Mouse (Mus musculus) fat pad, adult 2 months (tissue): ENCODE results near the gene Birc3.
"Not testable (repeated sequence)": the region's sequence is repeated elsewhere in the genome, so short reads cannot be mapped to it uniquely, and the experiment has no call there.

Source experiments
- DNase-seq: peaks from one replicate; pipeline ENCODE4 v3.0.0-alpha.2; 2011; ENCODE audit warnings: low read depth, low spot score; ENCODE audit errors: extremely low read depth

Birc3 gene

DNA sequence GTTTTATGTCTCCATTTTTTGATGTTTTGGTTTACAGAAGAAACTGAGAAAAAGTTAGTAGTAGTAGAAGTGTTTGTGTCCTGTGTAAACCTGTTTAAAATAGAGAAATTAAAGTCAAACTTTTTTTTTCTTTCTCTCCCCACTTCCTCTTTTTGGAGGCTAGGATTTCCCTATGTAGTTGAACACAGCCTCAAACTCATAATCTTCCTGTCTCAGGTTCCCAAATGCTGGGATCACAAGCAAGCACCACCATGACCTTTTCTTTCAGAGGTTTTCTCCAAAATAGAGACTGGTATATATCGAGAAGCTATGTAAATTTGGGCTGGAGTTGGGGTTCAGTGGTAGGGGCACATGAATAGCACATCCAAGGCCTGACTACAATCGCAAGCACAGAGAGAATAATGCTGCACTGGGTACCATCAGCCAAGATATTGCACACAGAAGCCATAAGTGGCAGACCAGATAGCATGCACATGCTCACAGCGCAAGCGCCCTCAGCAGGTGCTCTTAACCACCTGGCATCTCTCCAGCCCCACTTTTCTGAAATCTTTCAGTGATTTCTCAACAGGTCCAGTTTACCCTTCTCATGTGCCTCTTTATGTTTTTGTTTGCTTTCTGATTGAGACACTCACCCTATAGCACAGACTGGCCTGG lies 4.0 kb downstream of the Birc3 start:
- DNase-seq: peak; percentile 75

DNA sequence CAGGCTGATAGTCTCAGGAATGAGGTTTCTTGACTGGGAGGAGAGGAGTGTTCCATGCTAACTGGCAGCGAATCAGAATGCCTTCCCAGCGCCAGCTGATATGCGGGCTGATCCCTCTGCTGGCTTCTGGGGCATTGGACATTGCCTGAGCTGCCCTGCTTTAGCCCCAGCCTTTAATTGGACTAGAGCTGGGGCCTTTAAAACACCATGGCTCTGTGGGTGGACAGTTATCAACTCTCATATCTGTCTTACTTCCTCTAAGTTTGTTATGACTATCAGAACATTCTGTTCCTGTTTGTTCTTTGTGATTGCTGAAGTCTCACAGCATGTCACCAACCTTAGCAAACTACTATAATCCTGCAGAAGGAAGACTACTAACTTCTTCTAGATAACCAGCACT lies 5.0 kb downstream of the Birc3 start:
- peak; percentile 37 for DNase-seq

DNA sequence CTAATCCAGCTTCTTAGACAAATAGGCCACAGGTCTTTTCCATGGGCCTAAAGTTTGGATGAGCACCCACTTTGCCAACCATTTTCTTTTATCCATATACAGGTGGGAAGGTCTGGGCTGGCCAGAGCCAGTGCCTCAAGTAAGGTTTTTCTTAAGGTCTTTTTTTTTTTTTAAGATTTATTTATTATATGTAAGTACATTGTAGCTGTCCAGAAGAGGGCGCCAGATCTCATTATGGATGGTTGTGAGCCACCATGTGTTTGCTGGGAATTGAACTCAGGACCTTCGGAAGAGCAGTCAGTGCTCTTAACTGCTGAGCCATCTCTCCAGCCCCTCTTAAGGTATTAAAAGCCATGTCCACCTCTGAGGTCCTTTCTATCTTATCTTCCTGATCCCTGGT lies 6.0 kb downstream of the Birc3 start:
- not testable (repeated sequence) for DNase-seq

GRCm38 (mm10) chr9:7860976-7861375 lies 12.0 kb downstream of the Birc3 start:
- DNase-seq: no peak

- no peak for DNase-seq
Measured at GRCm38 (mm10) chr9:7855912-7856311, 17.1 kb downstream of the Birc3 start.

DNA sequence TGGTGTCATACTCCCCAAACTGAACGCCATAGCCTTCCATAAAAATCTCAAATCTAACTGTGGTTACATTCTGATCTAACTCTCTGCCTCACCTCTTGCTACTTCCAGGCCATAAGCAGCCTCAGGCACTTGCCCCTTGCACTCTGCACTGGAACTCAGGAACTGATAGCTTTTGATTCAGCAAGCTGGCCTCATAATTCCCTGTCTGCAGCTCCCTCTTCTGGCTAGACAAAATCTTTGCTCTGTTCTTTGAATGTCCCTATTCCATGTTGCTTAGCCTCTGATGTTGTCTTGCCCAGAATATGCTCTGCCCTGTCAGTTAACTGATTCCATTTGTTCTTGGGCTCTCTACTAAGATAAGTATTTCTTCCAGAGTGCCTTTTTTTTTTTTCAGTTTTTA lies 17.6 kb downstream of the Birc3 start:
- DNase-seq: no peak

GRCm38 (mm10) chr9:7854196-7854595 lies 18.8 kb downstream of the Birc3 start:
- DNase-seq: not testable (repeated sequence)

GRCm38 (mm10) chr9:7852346-7853230 lies 20.4 kb downstream of the Birc3 start:
- no peak for DNase-seq

- DNase-seq: no peak
Measured at GRCm38 (mm10) chr9:7851841-7852240, 21.1 kb downstream of the Birc3 start.

DNA sequence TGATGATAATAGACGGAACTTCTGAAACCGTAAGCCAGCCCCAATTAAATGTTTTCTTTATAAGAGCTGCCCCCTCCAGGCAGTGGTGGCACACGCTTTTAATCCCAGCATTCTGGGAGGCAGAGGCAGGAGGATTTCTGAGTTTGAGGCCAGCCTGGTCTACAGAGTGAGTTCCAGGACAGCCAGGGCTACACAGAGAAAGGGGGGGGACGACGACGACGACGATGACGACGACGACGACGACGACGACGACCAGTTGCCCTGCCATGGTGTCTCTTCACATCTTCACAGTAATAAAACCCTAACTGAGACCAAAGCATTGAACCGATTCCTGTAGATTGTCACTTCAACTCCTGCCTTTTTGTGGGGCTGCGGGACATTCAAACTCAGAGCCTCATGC lies 24.8 kb downstream of the Birc3 start:
- DNase-seq: no peak

- no peak for DNase-seq
Measured at GRCm38 (mm10) chr9:7846667-7847199, 26.3 kb downstream of the Birc3 start.

GRCm38 (mm10) chr9:7845216-7845895 lies 27.6 kb downstream of the Birc3 start:
- DNase-seq: no peak

DNA sequence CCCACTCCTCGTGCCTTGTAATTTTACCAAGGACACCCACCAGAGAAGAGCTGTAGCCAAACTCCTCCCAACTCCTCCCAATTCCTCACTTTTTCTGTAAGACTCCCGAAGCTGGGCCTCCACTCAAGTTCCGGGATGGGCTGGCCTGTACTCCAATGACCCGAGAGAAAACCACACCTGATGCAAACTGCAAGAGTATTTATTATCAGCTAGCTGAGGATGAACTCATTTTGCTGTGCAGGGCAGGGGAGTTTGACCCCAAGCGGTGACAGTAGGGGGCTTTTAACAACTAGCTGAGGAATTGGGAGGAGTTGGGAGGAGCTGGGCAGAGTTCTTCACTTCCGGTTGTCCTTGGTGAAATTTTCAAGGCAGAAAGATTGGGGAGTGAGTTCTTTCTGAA lies 31.8 kb downstream of the Birc3 start:
- DNase-seq: no peak

GRCm38 (mm10) chr9:7837806-7838440 lies 35.1 kb downstream of the Birc3 start:
- no peak for DNase-seq

GRCm38 (mm10) chr9:7836905-7837805 lies 35.8 kb downstream of the Birc3 start, which contains the start of gene Birc2:
Gene Birc2, minus strand, starts transcription at chr9:7837064.
- DNase-seq: peak; percentile 52

GRCm38 (mm10) chr9:7836331-7836730 lies 36.7 kb downstream of the Birc3 start:
- DNase-seq: no peak

DNA sequence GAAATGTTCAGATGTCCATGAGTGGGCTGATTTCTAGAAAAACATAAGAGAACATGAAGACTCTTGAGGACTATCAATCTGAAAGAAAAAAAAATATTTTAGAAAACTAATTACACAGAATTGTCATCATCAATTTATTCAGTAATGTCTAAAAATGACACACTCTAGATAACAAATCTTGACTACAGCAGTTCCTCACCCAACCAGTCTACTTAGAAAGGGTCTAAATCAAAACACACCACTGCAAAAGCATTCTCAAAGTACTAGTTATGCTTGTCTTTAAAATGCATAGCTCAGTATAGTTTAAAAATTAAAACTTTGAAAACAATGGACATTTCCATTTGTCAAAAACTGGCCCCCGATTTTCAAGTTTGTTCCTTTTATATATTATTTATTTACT lies 37.7 kb downstream of the Birc3 start:
- no peak for DNase-seq

DNA sequence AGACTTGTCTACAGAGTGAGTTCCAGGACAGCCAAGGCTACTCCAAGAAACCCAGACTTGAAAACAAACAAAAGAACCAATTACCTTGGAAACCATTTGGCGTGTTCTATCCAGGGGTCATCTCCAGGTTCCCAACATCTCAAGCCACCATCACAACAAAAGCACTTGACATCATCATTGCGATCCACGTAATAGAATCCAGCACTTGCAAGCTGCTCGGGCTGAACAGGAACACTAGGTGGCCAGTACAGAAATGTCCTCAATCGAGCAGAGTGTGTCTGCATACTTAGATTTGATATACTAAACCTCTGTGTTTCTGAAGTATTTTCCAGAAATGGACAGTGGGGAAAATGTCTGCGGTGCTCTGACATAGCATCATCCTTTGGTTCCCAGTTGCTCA lies 39.6 kb downstream of the Birc3 start:
- no peak for DNase-seq

DNA sequence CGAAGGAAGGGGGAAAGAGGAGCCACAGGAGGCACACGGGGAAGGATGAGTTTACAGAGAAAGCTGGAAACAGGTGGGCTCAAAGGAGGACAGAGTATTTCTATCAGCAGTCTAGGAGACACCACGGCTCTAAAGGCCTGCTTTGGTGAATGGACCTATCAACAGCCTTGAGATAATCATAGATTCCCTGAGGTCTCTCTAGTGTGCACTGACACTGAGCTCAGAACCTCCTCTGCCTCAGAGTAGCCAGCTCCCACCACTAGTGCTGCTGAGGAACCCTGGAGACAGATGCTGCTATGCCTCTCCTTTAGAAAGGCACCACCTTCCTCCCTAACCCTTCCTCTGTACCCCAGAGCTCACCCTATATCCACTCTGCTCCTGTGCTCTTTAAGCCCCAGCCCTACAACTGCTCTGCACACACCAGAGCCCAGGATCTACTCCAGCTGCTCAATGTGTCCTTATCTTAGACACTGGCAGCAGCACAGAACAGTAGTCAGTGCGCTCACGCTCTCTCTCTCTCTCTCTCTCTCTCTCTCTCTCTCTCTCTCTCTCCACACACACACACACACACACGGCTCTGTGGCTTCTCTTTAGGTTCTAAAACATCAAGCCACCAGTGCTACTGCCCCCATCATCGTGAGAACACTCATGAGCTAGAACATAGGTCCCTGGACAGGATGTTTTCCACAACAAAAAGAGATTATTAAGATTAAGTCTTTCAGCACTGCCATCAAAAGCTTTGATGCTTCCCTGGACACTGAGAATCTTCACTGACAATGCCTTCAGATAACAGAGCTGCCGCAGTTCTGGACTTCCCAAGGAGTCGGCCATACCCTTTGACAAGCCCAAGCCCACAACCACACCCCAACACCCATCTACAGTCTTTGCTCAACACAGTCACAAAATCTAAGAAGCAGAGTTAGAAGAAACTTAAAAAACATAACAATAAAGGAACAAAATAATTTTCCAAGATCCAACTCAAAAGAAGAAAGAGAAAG lies 43.2 kb downstream of the Birc3 start:
- DNase-seq: no peak
